Mouse (Mus musculus) cerebellum, adult 2 months (tissue): ENCODE measurements around the gene Prkcg.

Experiments used
- CTCF ChIP-seq: fragments of 200-500 bp; IDR thresholded peaks from 2 replicates; pipeline ENCODE4 v1.5.1; 2011; ENCODE audit warnings: low read depth, mild to moderate bottlenecking, control low read depth, low read length, moderate library complexity, borderline replicate concordance; ENCODE audit not compliant: insufficient read depth
- POLR2A ChIP-seq: fragments of 200-500 bp; IDR thresholded peaks from 2 replicates; pipeline ENCODE4 v1.6.1; 2011; ENCODE audit warnings: low read length, control low read depth, borderline replicate concordance; ENCODE audit not compliant: insufficient read depth

DNA sequence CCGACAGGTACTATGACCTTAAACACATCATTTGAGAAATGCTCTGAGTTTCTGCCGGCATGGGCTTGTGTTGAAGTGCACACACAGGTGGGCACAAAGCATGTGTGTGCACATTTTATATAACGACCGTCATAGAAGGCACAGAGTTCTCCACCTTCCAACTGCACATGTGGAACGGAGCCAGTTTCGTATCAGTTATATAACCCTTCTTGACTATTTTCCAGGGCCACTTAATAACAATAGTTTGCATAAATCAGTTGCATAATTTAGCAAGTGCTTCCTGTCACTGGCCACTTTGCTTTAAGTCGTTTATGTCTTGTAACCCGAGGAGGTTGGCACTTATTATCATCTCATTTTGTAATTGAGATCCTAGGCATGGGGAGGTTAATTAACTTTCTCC is 84.8 kb downstream of the Prkcg start:
- TF ChIP-seq CTCF, result no peak
- TF ChIP-seq POLR2A, result no peak
